Mouse (Mus musculus) erythroblast, adult 5-6 weeks (primary cell): ENCODE measurements around the gene Gm136. TPM values are rescaled to one million over a fixed set of nuclear protein-coding genes. Genes with fewer than 3 reads are reported as not detected.
A peak's percentile ranks its signal among the peaks of the same experiment; 100 is the strongest.
"Not testable (repeated sequence)": the region's sequence is repeated elsewhere in the genome, so short reads cannot be mapped to it uniquely, and the experiment has no call there.

Experiments
- ATAC-seq: replicated peaks from 2 replicates; pipeline ENCODE4 v1.8.0; 2016; ENCODE audit warnings: moderate number of reproducible peaks, mild to moderate bottlenecking, moderate TSS enrichment, inconsistent platforms; ENCODE audit not compliant: poor library complexity, low FRiP score, severe bottlenecking
- total RNA-seq, 2 experiments: library from RNA; stranded (forward) in 1 of 2; stranded (reverse) in 1 of 2; fragments of 150-400 nt in 1 of 2; fragments of 200-764, 138-1000 nt in 1 of 2; gene quantifications; 2 replicates each; pipeline versions ENCODE4 v1.2.3 to v1.2.4; 2015 to 2017; ENCODE audit warnings: low replicate concordance in 2 of 2

Gm136 gene
- total RNA-seq (2015; ENCODE audit: low replicate concordance), result not detected in 2 replicates
- not detected in 2 replicates for total RNA-seq (2017; ENCODE audit: low replicate concordance)

DNA sequence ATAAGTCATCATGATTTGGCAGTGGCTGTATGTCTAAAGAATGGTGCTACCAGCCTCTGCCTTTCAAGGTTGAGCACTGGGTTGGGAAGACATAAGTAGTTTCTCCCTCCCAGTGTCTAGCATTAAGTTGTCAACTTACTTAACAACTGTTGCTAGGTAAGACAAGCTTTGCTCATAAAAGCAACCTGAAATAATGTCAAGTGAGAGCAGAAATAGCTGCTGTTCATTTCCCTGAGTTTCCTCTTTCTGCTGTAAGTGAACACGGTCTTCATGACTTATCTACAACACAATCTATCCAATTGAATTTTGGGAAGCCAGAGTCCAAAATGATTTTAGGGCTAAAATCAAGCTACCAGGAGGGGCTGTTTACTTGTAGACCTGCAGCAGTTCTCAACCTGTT is at the start of gene Gm136:
Gene Gm136 (minus strand): TSS at position 101 of the 400 bp plus-strand sequence.
- no peak for ATAC-seq

DNA sequence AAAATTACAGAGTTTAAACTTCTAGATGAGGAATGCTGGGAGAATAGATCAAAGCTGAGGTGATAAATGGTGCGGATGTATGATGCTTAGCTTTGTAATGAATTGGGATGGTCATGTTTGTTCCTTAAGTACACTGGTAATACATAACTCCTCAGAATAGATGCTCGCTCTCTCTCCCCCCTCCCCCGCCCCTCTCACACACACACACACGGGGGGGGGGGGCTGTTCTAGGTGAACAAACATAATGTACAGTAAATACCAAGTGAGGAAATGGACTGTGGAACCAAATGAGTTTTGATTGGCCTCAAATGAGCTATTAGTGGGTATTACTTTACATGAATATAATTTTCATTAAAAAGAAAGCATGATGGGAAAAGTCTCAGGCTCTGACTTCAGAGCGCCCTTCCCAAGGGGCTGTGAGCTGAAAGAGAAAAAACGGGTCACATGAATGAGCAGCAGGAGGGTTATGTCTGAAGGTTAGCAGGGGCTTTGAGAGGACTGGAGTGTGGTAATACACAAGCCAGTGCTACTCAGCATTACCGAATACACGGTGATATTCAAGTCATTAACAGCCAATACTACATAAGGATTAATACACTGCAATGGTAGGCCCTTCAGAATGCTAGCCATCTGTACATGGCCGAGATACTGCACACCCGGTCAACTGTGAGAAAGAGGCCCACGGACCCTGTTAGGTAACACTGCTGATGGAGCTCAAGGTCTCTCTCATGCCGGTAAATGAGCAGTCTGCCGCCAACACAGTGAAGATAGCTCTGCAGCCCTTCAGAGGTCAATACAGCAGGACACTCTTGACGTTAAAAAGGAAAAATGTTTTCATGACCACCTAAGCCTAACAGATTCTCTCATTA is 45.3 kb upstream of the Gm136 start:
- no peak for ATAC-seq

DNA sequence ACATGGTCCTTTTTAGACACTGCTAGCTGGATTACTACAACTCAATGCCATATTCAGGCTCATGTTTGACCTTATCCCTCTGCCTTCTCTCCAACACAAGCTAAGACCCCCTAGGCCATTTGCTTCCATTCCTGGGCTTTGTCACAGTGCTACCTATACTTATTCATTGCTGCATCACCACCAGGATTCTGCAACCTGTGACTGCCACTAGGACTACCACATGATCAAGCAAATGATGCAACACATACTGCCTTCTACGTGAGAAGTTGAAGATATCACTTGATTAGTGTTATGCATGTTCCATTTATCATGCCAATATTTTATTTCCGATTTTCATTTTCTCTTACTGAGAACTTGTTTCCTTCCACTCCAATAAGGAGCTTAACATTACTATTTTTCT is 41.9 kb upstream of the Gm136 start:
- ATAC-seq, result no peak

DNA sequence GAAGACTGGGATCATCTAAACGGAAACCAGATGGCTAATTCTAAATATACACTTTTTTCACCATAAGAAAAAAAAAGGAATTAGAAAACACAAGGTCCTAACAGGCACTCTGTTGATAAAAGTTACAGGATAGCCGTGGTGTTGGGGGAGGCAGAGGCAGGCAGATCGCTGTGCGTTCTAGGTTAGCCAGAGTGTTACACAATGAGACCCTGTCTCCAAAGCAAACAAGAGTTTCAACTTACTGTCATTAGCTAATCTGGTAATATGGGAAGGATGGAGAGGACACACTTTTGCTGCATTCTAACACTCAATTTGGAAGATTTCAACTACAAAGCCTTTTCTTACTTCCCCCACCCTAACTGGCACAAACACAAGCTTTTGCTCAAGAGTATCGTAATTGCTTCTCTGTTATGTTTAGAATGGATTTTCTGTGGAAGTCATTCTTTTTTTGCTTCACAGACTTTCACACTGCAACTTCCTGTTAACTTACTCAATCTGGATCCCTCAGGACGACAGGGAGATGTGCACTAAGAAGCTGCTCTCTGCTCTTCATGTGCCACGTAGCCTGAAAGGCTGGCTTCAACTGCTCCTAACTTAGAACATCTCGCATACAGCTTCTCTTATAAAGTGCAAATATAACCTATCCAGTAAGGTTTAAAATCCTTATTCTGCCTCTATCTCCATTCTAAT is 41.4 kb upstream of the Gm136 start:
- ATAC-seq, result no peak

DNA sequence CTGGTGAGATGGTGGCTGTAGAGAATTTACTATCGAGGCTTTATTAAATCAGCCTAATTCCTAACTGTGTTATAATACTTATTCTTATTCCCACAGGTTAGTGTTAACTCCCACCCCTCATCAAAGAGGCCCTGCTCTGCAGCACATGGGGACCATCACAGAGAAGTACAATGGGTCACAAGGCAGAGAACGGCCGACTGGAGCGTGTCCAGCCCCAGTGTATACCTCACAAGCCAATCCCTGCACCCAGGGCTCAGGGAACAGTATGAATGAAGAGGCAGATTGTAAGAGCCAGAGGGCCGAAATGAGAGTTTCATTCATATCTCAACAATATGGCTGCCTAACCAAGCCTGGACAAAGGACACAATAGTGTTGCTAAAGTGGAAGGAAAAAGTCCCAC is 40.2 kb upstream of the Gm136 start:
- ATAC-seq, result no peak

DNA sequence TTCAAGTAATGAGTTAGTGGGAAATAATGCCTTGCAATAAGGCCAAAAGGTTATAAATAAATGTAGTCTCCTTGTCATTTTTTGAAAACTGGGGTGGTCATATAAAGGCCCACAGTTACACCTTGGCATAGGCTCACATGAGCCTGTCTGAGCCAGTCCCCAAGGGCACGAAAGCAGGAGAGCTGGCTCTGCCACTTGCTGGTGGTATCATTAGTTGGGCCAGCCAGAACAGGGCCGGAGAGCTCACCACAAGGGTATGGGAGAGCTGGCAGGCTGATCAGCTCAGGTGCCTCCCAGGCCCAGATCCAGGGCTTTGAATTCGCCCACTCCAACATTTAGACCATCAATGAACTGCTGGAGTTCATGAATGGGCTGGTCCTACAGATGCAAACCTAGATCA is 30.4 kb upstream of the Gm136 start:
- no peak for ATAC-seq

DNA sequence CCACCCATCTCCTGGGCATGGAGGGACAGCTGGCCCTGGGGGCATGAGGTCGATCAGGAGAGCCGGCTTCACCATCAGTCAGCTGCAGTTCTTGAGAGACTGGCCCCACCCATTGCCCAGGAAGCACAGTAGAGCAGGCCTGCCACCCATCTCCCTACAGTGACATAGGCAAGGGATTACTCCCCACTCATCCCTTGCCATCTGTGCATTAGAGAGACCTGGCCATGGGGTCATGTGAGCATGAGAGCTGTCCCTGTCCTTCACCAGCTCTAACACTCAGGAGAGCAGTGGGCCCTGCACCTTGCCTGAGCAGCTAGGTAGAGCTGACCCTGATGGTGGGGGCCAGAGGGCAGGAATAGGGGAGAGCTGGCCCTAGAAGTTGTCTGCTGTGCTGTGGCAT is 29.6 kb upstream of the Gm136 start:
- ATAC-seq, result no peak

DNA sequence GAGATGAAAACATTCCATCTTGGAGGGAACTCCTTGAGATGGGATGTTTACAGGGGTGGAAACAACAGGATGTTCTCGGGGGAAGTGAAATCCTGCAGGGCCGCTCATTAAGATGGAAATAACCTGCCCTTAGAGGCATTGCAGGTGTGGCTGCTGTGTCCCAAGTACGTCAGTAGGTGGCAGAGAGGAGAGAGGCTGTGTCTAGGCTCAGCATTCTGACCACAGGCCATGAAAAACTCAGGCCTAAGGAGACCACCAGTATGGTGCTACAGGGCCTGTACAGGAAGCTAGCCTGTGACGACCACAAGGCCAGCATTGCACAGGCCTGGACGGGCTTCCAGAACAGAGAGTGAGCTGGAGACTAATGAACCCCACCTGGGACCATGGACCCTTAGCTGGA is 28.8 kb upstream of the Gm136 start:
- ATAC-seq, result no peak

DNA sequence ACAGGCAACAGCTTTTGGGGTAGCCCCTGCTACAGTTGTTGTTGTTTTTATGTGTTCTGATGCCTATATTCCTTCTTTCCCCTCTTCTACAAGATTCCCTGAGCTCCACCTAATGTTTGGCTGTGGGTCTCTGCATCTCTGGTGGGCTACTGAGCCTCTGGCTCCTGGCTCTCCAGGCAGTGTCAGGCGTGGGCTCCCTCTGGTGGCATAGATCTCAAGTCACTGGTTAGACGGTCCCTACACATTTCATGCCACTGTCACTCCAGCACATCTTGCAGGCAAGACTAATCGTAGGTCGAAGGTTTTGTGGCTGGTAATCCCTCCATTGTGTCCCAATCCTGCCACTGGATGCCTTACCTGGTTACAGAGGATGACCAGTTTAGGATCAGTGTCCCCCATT is 26.7 kb upstream of the Gm136 start:
- ATAC-seq, result no peak

DNA sequence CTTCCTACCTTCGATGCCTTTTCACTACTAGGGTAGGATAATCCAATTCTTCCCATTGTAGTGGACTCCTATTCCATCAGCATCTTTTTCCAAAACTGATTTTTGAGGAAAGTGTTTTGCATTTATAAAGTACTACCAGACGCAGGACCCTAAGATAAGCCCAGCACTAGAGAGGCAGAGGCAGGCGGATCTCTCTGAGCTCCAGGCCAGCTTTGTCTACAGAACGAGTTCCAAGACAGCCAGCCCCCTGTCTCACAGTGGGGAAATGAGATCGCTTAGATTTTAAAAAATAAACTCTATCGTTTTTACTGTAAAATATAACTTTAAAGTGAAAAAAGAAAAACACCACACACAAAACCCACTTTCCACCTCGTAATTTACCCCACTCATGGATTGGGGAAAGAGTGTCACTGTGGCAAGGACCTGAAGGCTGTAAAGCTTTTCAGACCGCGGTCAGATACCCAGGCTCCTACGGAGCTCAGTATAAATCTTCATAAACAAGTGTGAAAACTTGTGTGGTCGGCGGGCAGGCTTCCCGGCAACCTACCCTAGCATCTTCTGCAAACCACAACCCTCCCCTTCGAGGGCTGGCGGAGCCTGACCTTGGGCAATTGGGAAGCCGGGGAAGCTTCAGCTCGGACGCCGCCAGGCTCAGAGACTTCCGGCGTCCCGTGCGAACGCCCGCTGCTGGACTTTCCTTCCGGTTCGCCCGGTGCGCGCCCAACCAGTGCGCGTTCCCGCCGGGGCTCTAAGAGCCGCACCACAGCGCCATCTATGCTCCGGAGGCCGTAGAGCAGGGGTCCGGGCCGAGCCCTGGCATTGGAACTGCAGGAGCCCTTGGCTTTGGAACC is 21.8 kb upstream of the Gm136 start, which contains the start of gene Smim8:
Gene Smim8 (minus strand): TSS at position 747 of the 851 bp plus-strand sequence.
- ATAC-seq, result peak; percentile 99

DNA sequence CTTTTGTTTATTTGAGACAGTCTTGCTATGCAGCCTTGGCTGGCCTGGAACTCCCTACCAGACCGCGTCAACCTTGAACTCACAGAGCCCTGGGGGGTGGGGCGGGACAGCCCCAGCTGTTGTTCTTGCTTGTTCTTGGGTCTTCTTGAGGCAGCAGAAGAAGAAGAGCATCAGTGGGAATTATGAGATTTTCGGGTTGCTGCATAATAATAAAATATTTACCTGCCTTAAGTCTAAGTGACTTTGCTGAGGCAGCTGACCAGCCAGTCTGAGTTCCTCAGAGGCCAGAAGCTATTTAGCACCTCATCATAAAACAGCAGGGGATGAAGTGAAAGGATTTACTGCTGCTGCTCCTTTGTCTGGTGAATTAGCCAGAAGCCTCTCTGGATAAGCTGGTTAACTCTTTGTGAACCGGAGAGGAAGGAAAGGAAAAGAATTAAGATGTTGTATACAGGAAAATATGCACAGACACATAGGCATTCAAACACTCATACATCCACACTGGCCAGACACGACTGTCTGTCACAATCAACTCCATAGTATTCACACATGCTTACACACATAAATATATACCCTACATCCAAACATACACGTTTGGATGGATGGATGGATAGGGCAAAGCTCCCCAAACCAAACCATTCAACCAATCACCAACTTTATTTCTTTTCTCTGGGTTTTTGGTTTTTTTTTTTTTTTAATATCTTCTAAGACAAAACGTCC is 15.7 kb upstream of the Gm136 start:
- no peak for ATAC-seq

DNA sequence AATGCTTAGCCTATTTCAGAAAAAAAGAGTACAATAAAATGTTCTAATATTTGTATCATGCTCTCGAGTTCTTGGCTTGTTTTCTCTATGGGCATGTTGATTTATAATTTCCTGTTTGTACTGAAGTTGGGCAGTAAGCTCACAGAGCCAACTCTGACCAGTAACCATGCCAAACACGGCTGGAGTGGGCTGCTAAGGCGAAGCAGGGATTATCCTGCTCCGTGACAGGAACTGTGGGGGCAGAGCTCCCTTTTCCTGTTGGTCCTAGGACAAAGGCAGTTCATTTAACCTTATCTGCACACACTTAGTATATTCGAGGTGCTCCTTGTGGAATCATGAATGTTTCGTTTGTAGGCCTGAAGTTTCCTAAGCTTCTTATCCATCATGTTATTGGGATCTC is 6.8 kb downstream of the Gm136 start:
- ATAC-seq, result no peak

DNA sequence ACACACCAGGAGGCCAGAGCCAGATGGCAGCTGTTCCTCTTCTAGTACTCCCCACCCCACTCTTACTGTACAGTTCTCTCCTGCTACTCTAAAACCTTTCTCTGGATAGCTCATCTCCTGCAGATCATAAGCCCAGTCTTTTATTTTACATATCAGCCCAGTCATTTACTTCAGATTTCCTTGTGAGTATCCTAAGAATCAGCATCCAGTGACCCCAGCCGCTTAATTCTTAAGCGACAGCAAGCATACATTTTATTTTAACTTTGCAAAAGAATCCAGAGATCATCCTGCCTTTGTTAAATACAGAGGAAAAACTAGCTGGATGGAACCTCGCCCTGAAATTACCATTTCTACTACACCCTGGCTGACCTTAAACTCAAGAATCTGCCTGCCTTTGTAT is 21.6 kb downstream of the Gm136 start:
- no peak for ATAC-seq

DNA sequence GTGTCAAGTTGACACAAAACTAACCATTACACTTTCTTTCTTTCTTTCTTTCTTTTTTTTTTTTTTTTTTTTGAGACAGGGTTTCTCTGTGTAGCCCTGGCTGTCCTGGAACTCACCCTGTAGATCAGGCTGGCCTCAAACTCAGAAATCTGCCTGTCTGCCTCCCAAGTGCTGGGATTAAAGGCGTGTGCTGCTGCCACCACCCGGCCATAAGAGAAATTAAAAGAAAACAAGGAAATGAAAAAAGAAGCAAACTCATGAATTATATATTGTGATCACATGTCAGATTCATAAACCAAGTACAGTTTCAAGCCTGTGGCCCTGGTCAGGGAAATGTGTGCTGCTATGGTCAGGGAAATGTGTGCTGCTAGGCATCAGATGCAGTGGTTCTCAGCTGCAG is 22.6 kb downstream of the Gm136 start:
- ATAC-seq, result not testable (repeated sequence)

DNA sequence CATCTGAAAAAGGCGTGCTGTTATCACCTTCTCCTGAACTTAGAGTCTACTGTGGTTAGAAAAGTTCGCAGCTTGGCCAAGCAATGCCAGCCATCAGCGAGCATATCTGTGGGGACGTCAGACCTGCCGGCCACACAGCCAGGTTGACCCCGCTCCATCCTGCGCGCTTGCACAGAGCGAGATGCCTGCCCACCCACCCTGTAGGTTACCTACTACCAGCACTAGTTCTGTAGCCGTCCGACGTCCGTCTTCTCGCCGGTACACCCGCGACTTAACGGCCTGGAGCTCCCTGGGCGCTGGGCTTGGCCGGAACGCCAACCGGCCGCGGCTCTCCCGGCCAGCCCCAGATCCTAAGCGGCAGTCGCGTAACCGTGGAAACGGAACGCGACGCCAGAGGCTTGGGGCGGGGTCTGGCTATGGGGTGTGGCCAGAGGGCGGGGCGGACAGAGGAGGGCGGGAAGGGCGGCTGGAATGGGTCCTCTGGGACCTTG is 26.2 kb downstream of the Gm136 start, which contains the start of gene Cfap206:
Gene Cfap206 (minus strand): TSS at position 356 of the 491 bp plus-strand sequence.
- ATAC-seq, result no peak; the same call in 1 of the 2 replicates

DNA sequence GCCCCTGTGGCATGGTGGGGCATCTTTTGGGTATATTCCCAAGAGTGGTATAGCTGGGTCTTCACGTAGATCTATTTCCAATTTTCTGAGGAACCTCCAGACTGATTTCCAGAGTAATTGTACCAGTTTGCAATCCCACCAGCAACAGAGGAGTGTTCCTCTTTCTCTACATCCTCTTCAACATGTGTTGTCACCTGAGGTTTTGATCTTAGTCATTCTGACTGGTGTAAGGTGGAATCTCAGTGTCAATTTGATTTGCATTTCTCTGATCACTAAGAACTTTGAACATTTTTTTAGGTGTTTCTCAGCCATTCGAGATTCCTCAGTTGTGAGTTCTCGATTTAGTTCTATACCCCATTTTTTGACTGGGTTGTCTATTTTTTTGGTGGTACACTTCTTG is 30.4 kb downstream of the Gm136 start:
- ATAC-seq, result not testable (repeated sequence)

DNA sequence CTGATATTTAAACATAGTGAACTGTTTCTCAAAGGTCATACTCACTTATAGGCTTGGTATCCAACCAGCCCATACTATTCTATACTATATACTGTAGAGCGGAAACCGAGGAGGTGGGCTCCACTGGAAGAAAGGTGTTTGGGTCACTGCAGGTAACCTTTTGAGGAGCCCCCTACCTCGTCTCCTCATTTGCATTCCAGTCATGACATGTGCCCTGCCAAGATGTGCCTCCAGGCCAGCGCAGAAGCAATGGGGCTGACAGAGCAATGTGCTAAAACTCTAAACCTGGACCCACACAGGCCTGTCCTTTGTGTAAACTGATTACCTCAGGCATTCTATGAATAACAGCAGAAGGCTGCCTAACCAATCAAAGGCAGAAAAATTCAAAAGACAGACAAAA is 31.8 kb downstream of the Gm136 start:
- ATAC-seq, result no peak

DNA sequence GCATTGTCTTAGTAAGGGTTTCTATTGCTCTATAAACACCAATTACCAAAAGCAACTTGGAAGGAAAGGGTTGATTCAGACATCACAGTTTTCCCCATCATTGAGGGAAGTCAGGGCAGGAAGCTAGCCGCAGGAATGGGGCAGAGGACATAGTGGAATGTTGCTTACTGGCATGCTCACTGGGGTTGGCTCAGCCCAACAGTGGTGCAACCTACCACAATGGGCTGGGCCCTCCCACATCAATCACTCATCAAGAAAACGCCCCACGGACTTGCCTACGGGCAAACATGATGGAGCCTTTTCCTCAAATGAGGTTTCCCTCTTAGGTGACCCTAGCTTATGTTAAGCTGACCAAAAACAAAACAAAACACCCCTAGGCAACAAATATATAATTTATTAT is 32.9 kb downstream of the Gm136 start:
- ATAC-seq, result no peak
